19 mouse cellular contexts compared by ENCODE assay signal in genomic region chr11:103338119-103338518, GRCm38 (mm10).
"Had no signal": no experiment of that assay in that cellular context is flagged by ENCODE, and none has a peak within 500 bp of the region (broad histone marks: within the 10 kb centered on the region; RNA-seq: fewer than 3 reads in every experiment).

No protein-coding gene starts in this region.

- ATAC-seq: lung, postnatal 0 days; midbrain, embryonic 16.5 days had no signal

- H3K4me3 ChIP-seq: lung, embryonic 15.5 days; midbrain, embryonic 10.5 days; midbrain, embryonic 12.5 days; myocyte; neural tube, embryonic 13.5 days; neural tube, embryonic 15.5 days had no signal

- H3K27ac ChIP-seq: liver, embryonic 14.5 days; lung, embryonic 15.5 days; midbrain, embryonic 10.5 days; midbrain, embryonic 12.5 days; neural tube, embryonic 13.5 days; neural tube, embryonic 15.5 days had no signal

- DNase-seq: lung, adult 2 months; lung, postnatal 14 days; lung, postnatal 4 days; midbrain, embryonic 14.5 days; retina, postnatal 1 day; right cerebral cortex, adult 18-20 months; right cerebral cortex, postnatal 25 days; thymus, adult 18-20 months; thymus, postnatal 14 days; thymus, postnatal 36 days had no signal

- H3K9me3 ChIP-seq: lung, embryonic 15.5 days; midbrain, embryonic 10.5 days; midbrain, embryonic 12.5 days; neural tube, embryonic 13.5 days; neural tube, embryonic 15.5 days had no signal

- H3K9ac ChIP-seq: liver, embryonic 14.5 days; lung, embryonic 15.5 days; midbrain, embryonic 12.5 days; neural tube, embryonic 13.5 days; neural tube, embryonic 15.5 days had no signal

- H3K36me3 ChIP-seq: lung, embryonic 15.5 days; midbrain, embryonic 10.5 days; midbrain, embryonic 12.5 days; neural tube, embryonic 13.5 days; neural tube, embryonic 15.5 days had no signal

- H3K4me2 ChIP-seq: lung, embryonic 15.5 days; midbrain, embryonic 12.5 days; neural tube, embryonic 13.5 days; neural tube, embryonic 15.5 days had no signal
